Mouse (Mus musculus): Measurements from ENCODE around the gene Gm21953.
"Not testable (repeated sequence)": the region's sequence is repeated elsewhere in the genome, so short reads cannot be mapped to it uniquely, and the experiment has no call there.

Gm21953 gene

GRCm38 (mm10) chr4:42293967-42294366, at the start of gene Gm21953:
Gm21953 (plus strand) TSS chr4:42294267.
- DNase-seq (ENCODE audit: low spot score) = not testable (repeated sequence)

DNA sequence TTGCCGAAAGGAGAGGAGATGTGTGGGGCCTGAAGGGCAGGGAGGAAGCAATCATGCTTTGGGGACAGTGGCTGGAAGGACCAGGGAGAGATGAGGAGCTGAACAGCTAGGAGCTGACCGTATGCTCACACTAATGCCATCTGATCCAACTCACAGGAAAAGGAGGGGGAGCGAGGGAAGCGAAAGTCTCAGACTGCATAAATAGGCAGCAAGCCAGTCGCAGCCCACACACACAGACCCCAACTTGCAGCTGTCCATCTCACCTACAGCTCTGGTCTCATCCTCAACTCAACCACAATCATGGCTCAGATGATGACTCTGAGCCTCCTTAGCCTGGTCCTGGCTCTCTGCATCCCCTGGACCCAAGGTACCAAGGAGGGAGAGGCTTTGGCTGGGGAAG, 38.6 kb upstream of the Gm21953 start, which contains the start of gene Ccl21b:
Gene Ccl21b (plus strand): TSS at position 301 of the 400 bp plus-strand sequence.
- not testable (repeated sequence) for DNase-seq (ENCODE audit: low spot score)

DNA sequence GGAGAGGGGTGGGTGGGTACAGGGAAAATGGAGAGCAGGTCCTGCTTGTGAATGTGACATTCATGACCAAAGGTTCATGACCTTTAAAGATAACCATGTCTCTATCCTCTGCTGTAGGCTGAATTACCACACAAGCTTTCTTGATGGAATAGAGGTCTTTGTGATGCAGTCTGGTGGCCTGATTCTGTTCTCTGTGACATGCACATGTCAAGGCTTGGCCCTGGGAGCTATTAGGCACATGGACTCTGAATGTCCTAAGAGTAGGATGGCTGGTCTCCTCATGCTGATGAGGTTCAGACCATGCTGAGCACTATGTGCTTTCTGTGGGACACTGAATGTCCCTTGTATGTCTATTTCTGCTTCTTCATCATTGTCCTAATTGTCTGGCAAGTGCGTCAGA, 24.0 kb downstream of the Gm21953 start, which contains the start of gene Fam205a3:
Gene Fam205a3 (plus strand): TSS at position 301 of the 400 bp plus-strand sequence.
- DNase-seq (ENCODE audit: low spot score) = not testable (repeated sequence)
